ENCODE assay signal across 11 mouse cellular contexts in the genomic region with DNA sequence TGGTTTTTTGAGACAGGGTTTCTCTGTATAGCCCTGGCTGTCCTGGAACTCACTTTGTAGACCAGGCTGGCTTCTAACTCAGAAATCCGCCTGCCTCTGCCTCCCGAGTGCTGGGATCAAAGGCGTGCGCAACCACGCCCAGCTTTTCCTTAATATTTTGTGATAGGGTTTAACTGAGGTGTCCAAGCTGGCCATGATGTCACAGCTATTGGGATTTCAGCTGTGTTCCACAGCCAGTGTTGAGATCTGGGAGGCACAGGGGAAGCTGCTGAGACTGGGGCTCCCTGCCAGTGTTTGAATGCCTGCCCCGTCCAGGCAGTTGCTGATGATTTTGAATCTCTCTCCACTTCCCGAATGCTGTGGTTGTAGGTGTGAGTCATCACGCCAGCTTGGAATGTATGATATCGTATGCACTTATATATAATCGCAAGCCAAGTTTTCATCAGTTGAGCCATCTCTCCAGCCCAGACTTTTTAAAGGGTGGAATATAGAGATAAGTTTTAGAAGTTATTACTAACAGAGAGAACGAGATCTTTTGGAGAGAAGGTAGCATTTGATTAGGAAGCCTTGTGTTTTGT. TPM values are rescaled to one million over a fixed set of nuclear protein-coding genes. Genes with fewer than 3 reads are reported as not detected.
DNase-seq lines count a peak whose midpoint lies in the region; ATAC-seq and TF ChIP-seq lines count a peak whose summit lies in the region.
"Had no signal": no experiment of that assay in that cellular context is flagged by ENCODE, and none has a peak within 500 bp of the region (broad histone marks: within the 10 kb centered on the region; RNA-seq: fewer than 3 reads in every experiment).

No protein-coding gene starts in this region.

- H3K27ac ChIP-seq in MEL (ENCODE audit: control insufficient read depth, low read depth, low read length) = no peak overlapping the region
- H3K27ac ChIP-seq in liver, embryonic 15.5 days (replicated peaks) = no peak overlapping the region
- H3K27ac ChIP-seq: heart, embryonic 15.5 days; neural tube, embryonic 12.5 days had no signal

- WGBS in liver, embryonic 15.5 days (ENCODE audit: insufficient replicate concordance) = 43% methylated on average over 11 of the region's 11 CpGs

- TF ChIP-seq CTCF in MEL (IDR thresholded peaks at IDR 0.05 in 2 of 3, conservative IDR thresholded peaks at IDR 0.05 in 1 of 3; ENCODE audit: control insufficient read depth in 1 of 3, insufficient read depth in 1 of 3, low read depth in 2 of 3, low read length in 3 of 3, poor library complexity in 1 of 3, severe bottlenecking in 1 of 3) = no peak

- peak; percentile 98 to 99 for TF ChIP-seq EP300 in MEL (IDR thresholded peaks at IDR 0.05; ENCODE audit: low read depth in 1 of 2, low read length in 2 of 2)

- no peak for TF ChIP-seq RAD21 in MEL (IDR thresholded peaks at IDR 0.05; ENCODE audit: low read depth, low read length)

- H3K27me3 ChIP-seq in MEL (ENCODE audit: control insufficient read depth in 1 of 2, insufficient read depth in 2 of 2, low read length in 2 of 2) = no peaks in the 10 kb centered on the region
- no peaks in the 10 kb centered on the region for H3K27me3 ChIP-seq in liver, embryonic 15.5 days
- H3K27me3 ChIP-seq: heart, embryonic 15.5 days; neural tube, embryonic 12.5 days had no signal

- H3K36me3 ChIP-seq in MEL (ENCODE audit: control insufficient read depth in 1 of 2, insufficient read depth in 2 of 2, low read length in 2 of 2) = peaks cover 0 to 34% of the 10 kb centered on the region in 2 experiments; a peak in 2 of 4 replicates
- 0 out of 2 replicates have a peak, but pooled peaks cover 4% of the 10 kb centered on the region for H3K36me3 ChIP-seq in liver, embryonic 15.5 days (replicated peaks)
- H3K36me3 ChIP-seq: heart, embryonic 15.5 days had no signal

- H3K79me2 ChIP-seq in MEL (ENCODE audit: control insufficient read depth, insufficient read depth, low read length, poor library complexity) = peaks cover 13% of the 10 kb centered on the region

- no peak overlapping the region for H3K9ac ChIP-seq in MEL (ENCODE audit: control insufficient read depth, low read depth, low read length, poor library complexity, severe bottlenecking)
- H3K9ac ChIP-seq in liver, embryonic 15.5 days = no peak overlapping the region
- H3K9ac ChIP-seq: heart, embryonic 15.5 days; neural tube, embryonic 12.5 days had no signal

- H3K4me1 ChIP-seq in MEL (ENCODE audit: control insufficient read depth in 1 of 2, insufficient read depth in 2 of 2, low read length in 2 of 2) = peaks cover 17 to 18% of the 10 kb centered on the region in 2 experiments
- peaks cover 49% of the 10 kb centered on the region for H3K4me1 ChIP-seq in liver, embryonic 15.5 days (replicated peaks)

- H3K9me3 ChIP-seq in MEL (replicated peaks; ENCODE audit: insufficient read depth, low read length) = no peaks in the 10 kb centered on the region
- H3K9me3 ChIP-seq in liver, embryonic 15.5 days (replicated peaks) = no peaks in the 10 kb centered on the region
- H3K9me3 ChIP-seq: heart, embryonic 15.5 days; neural tube, embryonic 12.5 days had no signal

- no peak overlapping the region; the same call in 1 of the 2 replicates for H3K4me2 ChIP-seq in liver, embryonic 15.5 days
- H3K4me2 ChIP-seq: heart, embryonic 15.5 days; neural tube, embryonic 12.5 days had no signal

- peak; percentile 11 for DNase-seq in adrenal gland, postnatal 10 days
- no peak for DNase-seq in adrenal gland, postnatal 36 days
- DNase-seq in MEL (ENCODE audit: low read depth, low spot score) = peak; percentile 93
- peak; percentile 20 to 37 for DNase-seq in heart, adult 9 months (ENCODE audit: low spot score in 2 of 2)
- no peak for DNase-seq in ovary, postnatal 10 days (ENCODE audit: low spot score)
- DNase-seq in kidney, adult 9 months = no peak
- DNase-seq in adrenal gland, adult 18-20 months (ENCODE audit: low spot score in 2 of 2) = no peak
- DNase-seq: cerebellum, adult 8-10 months had no signal

- no peak overlapping the region for H3K4me3 ChIP-seq in MEL (ENCODE audit: control insufficient read depth in 1 of 2, insufficient read depth in 1 of 2, low read depth in 2 of 2, low read length in 2 of 2)
- H3K4me3 ChIP-seq in liver, embryonic 15.5 days (replicated peaks) = no peak overlapping the region
- H3K4me3 ChIP-seq: heart, embryonic 15.5 days; neural tube, embryonic 12.5 days had no signal

- ATAC-seq in liver, embryonic 15.5 days (ENCODE audit: insufficient read depth) = peak; percentile 52

- no peak for TF ChIP-seq POLR2A in MEL (IDR thresholded peaks at IDR 0.05; ENCODE audit: control insufficient read depth in 1 of 2, insufficient read depth in 1 of 2, low read depth in 1 of 2, low read length in 2 of 2, poor library complexity in 1 of 2)

TF ChIP-seq in MEL, 35 proteins besides CTCF, POLR2A, EP300 and RAD21 (continues in another document):
- TF ChIP-seq KAT2A (conservative IDR thresholded peaks at IDR 0.05; ENCODE audit: low read depth, low read length) (no peak), GABPA (IDR thresholded peaks at IDR 0.05; ENCODE audit: low read depth, low read length) (no peak), ZKSCAN1 (IDR thresholded peaks at IDR 0.05; ENCODE audit: low read depth, low read length) (no peak), MEF2A (IDR thresholded peaks at IDR 0.05; ENCODE audit: extremely low read depth, insufficient replicate concordance, low read depth, low read length, poor library complexity, severe bottlenecking) (no peak), HCFC1 (IDR thresholded peaks at IDR 0.05; ENCODE audit: low read depth, low read length) (peak; percentile 21; the same call in 1 of the 2 replicates), GATA1 (IDR thresholded peaks at IDR 0.05; ENCODE audit: low read depth, low read length) (peak; percentile 97), BHLHE40 (IDR thresholded peaks at IDR 0.05; ENCODE audit: borderline replicate concordance, low read depth, low read length) (peak; percentile 59; the same call in 1 of the 2 replicates), JUND (IDR thresholded peaks at IDR 0.05; ENCODE audit: low read depth, low read length) (peak; percentile 97), MAFK (IDR thresholded peaks at IDR 0.05; ENCODE audit: borderline replicate concordance, low read depth, low read length) (no peak; the same call in 1 of the 2 replicates), ZC3H11A (IDR thresholded peaks at IDR 0.05; ENCODE audit: low read depth, low read length) (no peak), MYB (IDR thresholded peaks at IDR 0.05; ENCODE audit: low read depth, low read length) (peak; percentile 84), E2F4 (IDR thresholded peaks at IDR 0.05; ENCODE audit: borderline replicate concordance, low read depth, low read length) (no peak), TCF12 (IDR thresholded peaks at IDR 0.05; ENCODE audit: low read depth, low read length) (peak; percentile 96), USF1 (IDR thresholded peaks at IDR 0.05; ENCODE audit: low read depth, low read length) (no peak), NELFE (IDR thresholded peaks at IDR 0.05; ENCODE audit: low read depth, low read length) (no peak), ZMIZ1 (IDR thresholded peaks at IDR 0.05; ENCODE audit: low read depth, low read length) (no peak), ETS1 (IDR thresholded peaks at IDR 0.05; ENCODE audit: low read depth, low read length) (peak; percentile 95), ELF1 (IDR thresholded peaks at IDR 0.05; ENCODE audit: low read depth, low read length) (peak; percentile 41; the same call in 1 of the 2 replicates), UBTF (IDR thresholded peaks at IDR 0.05; ENCODE audit: borderline replicate concordance, insufficient read depth, low read depth, low read length) (no peak), TBP (IDR thresholded peaks at IDR 0.05; ENCODE audit: low read depth, low read length) (0 out of 2 replicates have a peak, but pooled peaks have one; percentile 21), USF2 (IDR thresholded peaks at IDR 0.05; ENCODE audit: borderline replicate concordance in 1 of 2, insufficient read depth in 1 of 2, low read depth in 1 of 2, low read length in 2 of 2) (no peak), MAZ (IDR thresholded peaks at IDR 0.05; ENCODE audit: low read depth, low read length) (no peak), MXI1 (IDR thresholded peaks at IDR 0.05; ENCODE audit: low read depth, low read length) (peak; percentile 73), CHD2 (IDR thresholded peaks at IDR 0.05; ENCODE audit: low read length) (no peak), RCOR1 (IDR thresholded peaks at IDR 0.05; ENCODE audit: low read depth, low read length) (peak; percentile 99), NRF1 (IDR thresholded peaks at IDR 0.05; ENCODE audit: insufficient read depth, low read depth, low read length, poor library complexity, severe bottlenecking) (no peak), MAX (IDR thresholded peaks at IDR 0.05; ENCODE audit: low read length) (no peak), SIN3A (IDR thresholded peaks at IDR 0.05; ENCODE audit: low read length) (peak; percentile 76; the same call in 1 of the 2 replicates), POLR2AphosphoS2 (IDR thresholded peaks at IDR 0.05; ENCODE audit: low read length) (no peak), ZNF384 (IDR thresholded peaks at IDR 0.05; ENCODE audit: low read depth, low read length) (0 out of 2 replicates have a peak, but pooled peaks have one; percentile 21), TAL1 (IDR thresholded peaks at IDR 0.05; ENCODE audit: low read length) (peak; percentile 92), CHD1 (IDR thresholded peaks at IDR 0.05; ENCODE audit: low read depth, low read length) (no peak), SMC3 (IDR thresholded peaks at IDR 0.05; ENCODE audit: low read depth, low read length) (no peak)

RNA-seq across cellular contexts. Expression of gene Cbfa2t2, which starts 27.4 kb away (rescaled TPM):
- 10 to 100 TPM; 23.9 to 35.6 TPM for total RNA-seq in adrenal gland, postnatal 10 days (2021)
- total RNA-seq in adrenal gland, postnatal 36 days (2021) = 10 to 100 TPM; 30.7 to 40.9 TPM
- 5.9 and 8.9 TPM in 2 replicates for total RNA-seq in MEL (2012; rRNA removed)
- polyA plus RNA-seq in MEL (2012; ENCODE audit: insufficient read depth in 1 of 2, insufficient read length in 2 of 2, low read depth in 1 of 2, low replicate concordance in 2 of 2, missing spikeins in 1 of 2) = 10 to 100 TPM in 1 of 2 experiments, not detected in 1; 23.1 TPM
- polyA plus RNA-seq in liver, embryonic 15.5 days (2015; fragmentation: Nextera tagmentation; extraction: Ambion mirVana) = 6.7 and 8.3 TPM in 2 replicates
- 10 to 100 TPM; 28.7 to 36.9 TPM for total RNA-seq in adrenal gland, adult 18-20 months (2021)

RNA-seq across cellular contexts. Expression of gene Snta1, which starts 55.8 kb away (rescaled TPM):
- total RNA-seq in adrenal gland, postnatal 10 days (2021) = 10 to 100 TPM; 29.0 to 31.9 TPM
- total RNA-seq in adrenal gland, postnatal 36 days (2021) = 10 to 100 TPM; 22.1 to 26.5 TPM
- 2.7 and 3.0 TPM in 2 replicates for total RNA-seq in MEL (2012; rRNA removed)
- polyA plus RNA-seq in MEL (2012; ENCODE audit: insufficient read depth in 1 of 2, insufficient read length in 2 of 2, low read depth in 1 of 2, low replicate concordance in 2 of 2, missing spikeins in 1 of 2) = 1 to 10 TPM in 1 of 2 experiments, not detected in 1; 6.7 TPM
- polyA plus RNA-seq in liver, embryonic 15.5 days (2015; fragmentation: Nextera tagmentation; extraction: Ambion mirVana) = 2.9 and 3.4 TPM in 2 replicates
- total RNA-seq in adrenal gland, adult 18-20 months (2021) = 10 to 100 TPM; 23.8 to 29.3 TPM

Comparison
In these comparisons a context has a peak if more than half of its experiments do, and no peak if none do; other contexts are left out.
1. DNase-seq: peak in adrenal gland, postnatal 10 days (single experiment), MEL (single experiment) and heart, adult 9 months (2 of 2); none in adrenal gland, postnatal 36 days (0 of 2), ovary, postnatal 10 days (single experiment), kidney, adult 9 months (single experiment) and adrenal gland, adult 18-20 months (0 of 2).